Mouse (Mus musculus) embryonic facial prominence, embryonic 14.5 days (tissue): Measurements from ENCODE around the gene Higd1c. TPM values are rescaled to one million over a fixed set of nuclear protein-coding genes. Genes with fewer than 3 reads are reported as not detected.
A peak's percentile ranks its signal among the peaks of the same experiment; 100 is the strongest.

Experiments
- ATAC-seq: fragments of 200-750 bp; cut with Nextera tagmentation; 2 replicates; pipeline ENCODE4 v1.8.0; 2017; ENCODE audit warnings: low read depth, moderate number of reproducible peaks, moderate TSS enrichment
- DNase-seq: peaks from one replicate; pipeline ENCODE4 v3.0.0-alpha.2; 2015; ENCODE audit warnings: low spot score
- H3K27ac ChIP-seq: fragments of 300-500 bp; sonication (generic); replicated peaks from 2 replicates; pipeline ENCODE4 v1.5.1; 2014; ENCODE audit warnings: low read depth, mild to moderate bottlenecking, low read length, moderate library complexity
- H3K27me3 ChIP-seq: fragments of 300-500 bp; sonication (generic); replicated peaks from 2 replicates; pipeline ENCODE4 v1.6.1; 2014; ENCODE audit warnings: low read length; ENCODE audit not compliant: control insufficient read depth, insufficient read depth
- H3K36me3 ChIP-seq: fragments of 300-500 bp; sonication (generic); 2 replicates; pipeline ENCODE4 v1.6.1; 2014; ENCODE audit warnings: low read length, mixed read lengths; ENCODE audit not compliant: control insufficient read depth, insufficient read depth
- H3K4me1 ChIP-seq: fragments of 300-500 bp; sonication (generic); 2 replicates; pipeline ENCODE4 v1.6.1; 2014; ENCODE audit warnings: antibody characterized with exemption, low read length; ENCODE audit not compliant: control insufficient read depth, insufficient read depth
- H3K4me2 ChIP-seq: fragments of 300-500 bp; sonication (generic); 2 replicates; pipeline ENCODE4 v1.6.1; 2014; ENCODE audit warnings: low read depth, mild to moderate bottlenecking, low read length, moderate library complexity, mixed read lengths
- H3K4me3 ChIP-seq: fragments of 300-500 bp; sonication (generic); 2 replicates; pipeline ENCODE4 v1.5.1; 2014; ENCODE audit warnings: low read depth, mild to moderate bottlenecking, low read length
- H3K9ac ChIP-seq: fragments of 300-500 bp; sonication (generic); 2 replicates; pipeline ENCODE4 v1.6.1; 2014; ENCODE audit warnings: low read depth, mild to moderate bottlenecking, low read length, moderate library complexity, mixed read lengths
- H3K9me3 ChIP-seq: fragments of 300-500 bp; sonication (generic); 2 replicates; pipeline ENCODE4 v1.6.1; 2016; ENCODE audit warnings: low read length; ENCODE audit not compliant: control insufficient read depth
- WGBS: fragments of 180-500 bp; shearing (Covaris S2); extraction: QIAGEN DNeasy Blood & Tissue Kit; methylation state at CpG from one replicate; pipeline ENCODE4 v1.1.7; 2014; 5-methylcytosine and 5-hydroxymethylcytosine counted together
- polyA plus RNA-seq: library from polyadenylated mRNA; unstranded; fragments of >200 nt; fragmentation: Nextera tagmentation; extraction: Ambion mirVana; gene quantifications from 2 replicates; pipeline ENCODE4 v1.2.1, GENCODE M21; 2014

Higd1c gene
- polyA plus RNA-seq, 1 experiment from 2014 or later = not detected

DNA sequence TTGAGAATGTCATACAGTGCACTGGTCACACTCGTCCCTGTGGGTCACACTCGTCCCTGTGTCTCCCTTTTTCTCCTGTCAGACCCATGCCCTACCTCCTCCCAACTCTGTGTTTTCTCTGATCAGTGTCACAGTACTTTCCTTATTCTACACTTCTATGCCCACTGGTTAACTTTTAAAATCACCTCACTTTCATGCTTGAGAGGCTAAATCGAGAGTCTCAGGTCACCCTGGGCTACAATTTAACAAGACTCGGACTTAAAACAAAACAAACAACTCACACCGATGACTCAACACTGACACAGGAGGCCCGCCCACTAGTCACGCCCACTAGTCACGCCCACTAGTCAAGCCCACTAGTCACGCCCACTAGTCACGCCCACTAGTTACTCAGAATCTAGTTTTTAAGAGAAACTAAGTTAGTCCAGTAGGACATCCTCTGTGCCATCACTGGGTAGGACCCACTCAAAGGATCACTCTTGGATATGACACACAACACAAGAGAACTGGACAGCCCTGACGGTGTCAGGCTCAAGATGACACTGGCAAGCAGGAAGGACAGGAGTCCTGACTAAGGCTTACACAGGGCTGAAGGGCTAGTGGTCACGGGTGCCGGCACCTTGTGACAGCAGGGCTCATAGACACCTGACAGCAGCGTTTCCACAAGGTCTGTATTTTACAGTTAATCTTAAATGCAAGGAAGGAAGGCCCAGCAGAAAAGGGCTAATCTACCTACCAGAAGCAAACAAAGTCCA, 46.8 kb downstream of the Higd1c start:
- H3K9me3 ChIP-seq = no peaks in the 10 kb centered on the region
- no peaks in the 10 kb centered on the region for H3K27me3 ChIP-seq
- no peaks in the 10 kb centered on the region for H3K4me1 ChIP-seq
- H3K27ac ChIP-seq = no peak overlapping the region
- WGBS = 70% methylated on average over 14 of the region's 14 CpGs
- H3K4me2 ChIP-seq = no peak overlapping the region
- ATAC-seq (0 out of 2 replicates have a peak, but pooled peaks have one; percentile 13), DNase-seq (no peak)
- no peak overlapping the region for H3K4me3 ChIP-seq
- no peak overlapping the region for H3K9ac ChIP-seq
- H3K36me3 ChIP-seq = peaks cover 41% of the 10 kb centered on the region

- H3K9me3 ChIP-seq = no peaks in the 10 kb centered on the region
- peaks cover 35% of the 10 kb centered on the region for H3K36me3 ChIP-seq
- H3K27ac ChIP-seq = no peak overlapping the region
- no peak overlapping the region for H3K9ac ChIP-seq
- H3K4me3 ChIP-seq = no peak overlapping the region
- no peak for ATAC-seq
- DNase-seq = no peak
- WGBS = 84% methylated on average over 5 of the region's 5 CpGs
- H3K4me2 ChIP-seq = no peak overlapping the region
- no peaks in the 10 kb centered on the region for H3K27me3 ChIP-seq
- H3K4me1 ChIP-seq = no peaks in the 10 kb centered on the region
Measured at GRCm38 (mm10) chr15:100411731-100412130, 47.4 kb downstream of the Higd1c start.

GRCm38 (mm10) chr15:100413306-100413705, 49.0 kb downstream of the Higd1c start:
- ATAC-seq (no peak), DNase-seq (no peak)
- H3K4me2 ChIP-seq = no peak overlapping the region
- H3K27me3 ChIP-seq = no peaks in the 10 kb centered on the region
- H3K27ac ChIP-seq = no peak overlapping the region
- no peak overlapping the region for H3K9ac ChIP-seq
- no peaks in the 10 kb centered on the region for H3K4me1 ChIP-seq
- H3K9me3 ChIP-seq = no peaks in the 10 kb centered on the region
- WGBS = 67% methylated on average over 4 of the region's 5 CpGs
- peaks cover 20% of the 10 kb centered on the region for H3K36me3 ChIP-seq
- no peak overlapping the region for H3K4me3 ChIP-seq

- no peak overlapping the region for H3K9ac ChIP-seq
- peak; percentile 58; the same call in 1 of the 2 replicates for ATAC-seq
Measured at GRCm38 (mm10) chr15:100414011-100414410, 49.7 kb downstream of the Higd1c start.

GRCm38 (mm10) chr15:100414942-100415341, 50.6 kb downstream of the Higd1c start:
- no peaks in the 10 kb centered on the region for H3K27me3 ChIP-seq
- ATAC-seq = no peak
- H3K9me3 ChIP-seq = no peaks in the 10 kb centered on the region
- no peak overlapping the region for H3K27ac ChIP-seq
- H3K4me3 ChIP-seq = no peak overlapping the region
- peaks cover 16% of the 10 kb centered on the region for H3K36me3 ChIP-seq
- H3K4me2 ChIP-seq = no peak overlapping the region
- no peak overlapping the region for H3K9ac ChIP-seq
- H3K4me1 ChIP-seq = no peaks in the 10 kb centered on the region; the same call in 1 of the 2 replicates
- no peak for DNase-seq
- 91% methylated on average over 13 of the region's 13 CpGs for WGBS

More at GRCm38 (mm10) chr15:100414011-100414410, 49.7 kb downstream of the Higd1c start:
- WGBS = 64% methylated on average over 4 of the region's 4 CpGs
- Histone ChIP-seq H3K4me2 (no peak overlapping the region), H3K4me1 (no peaks in the 10 kb centered on the region), H3K27me3 (no peaks in the 10 kb centered on the region), H3K27ac (0 out of 2 replicates have a peak overlapping the region, but pooled peaks have one; percentile 23), H3K36me3 (peaks cover 18% of the 10 kb centered on the region), H3K9me3 (no peaks in the 10 kb centered on the region), H3K4me3 (no peak overlapping the region)
- peak; percentile 53 for DNase-seq

DNA sequence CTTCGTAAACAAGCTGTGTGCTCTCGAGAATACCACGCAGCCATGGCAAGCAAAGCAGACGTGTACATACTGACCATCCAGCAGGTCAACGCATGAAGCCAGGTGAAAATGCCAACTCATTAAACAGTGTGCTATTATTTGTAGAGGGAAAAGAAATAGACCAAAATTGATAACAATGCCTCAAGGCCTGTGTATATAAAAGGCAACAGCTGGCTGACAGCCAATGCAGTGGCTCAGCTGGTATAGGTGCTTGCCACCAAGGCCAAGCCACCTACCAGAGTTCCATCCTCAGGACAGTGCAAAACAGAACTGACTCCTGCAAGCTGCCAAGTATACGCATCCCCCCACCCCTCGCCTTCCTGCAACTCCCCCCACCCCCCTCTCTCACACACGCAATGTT, 51.3 kb downstream of the Higd1c start:
- Histone ChIP-seq H3K27ac (no peak overlapping the region), H3K27me3 (no peaks in the 10 kb centered on the region), H3K36me3 (peaks cover 8% of the 10 kb centered on the region), H3K9ac (no peak overlapping the region), H3K4me3 (no peak overlapping the region), H3K4me2 (no peak overlapping the region), H3K4me1 (no peaks in the 10 kb centered on the region; the same call in 1 of the 2 replicates), H3K9me3 (no peaks in the 10 kb centered on the region)
- WGBS = 87% methylated on average over 8 of the region's 8 CpGs
- ATAC-seq (no peak), DNase-seq (no peak)

DNA sequence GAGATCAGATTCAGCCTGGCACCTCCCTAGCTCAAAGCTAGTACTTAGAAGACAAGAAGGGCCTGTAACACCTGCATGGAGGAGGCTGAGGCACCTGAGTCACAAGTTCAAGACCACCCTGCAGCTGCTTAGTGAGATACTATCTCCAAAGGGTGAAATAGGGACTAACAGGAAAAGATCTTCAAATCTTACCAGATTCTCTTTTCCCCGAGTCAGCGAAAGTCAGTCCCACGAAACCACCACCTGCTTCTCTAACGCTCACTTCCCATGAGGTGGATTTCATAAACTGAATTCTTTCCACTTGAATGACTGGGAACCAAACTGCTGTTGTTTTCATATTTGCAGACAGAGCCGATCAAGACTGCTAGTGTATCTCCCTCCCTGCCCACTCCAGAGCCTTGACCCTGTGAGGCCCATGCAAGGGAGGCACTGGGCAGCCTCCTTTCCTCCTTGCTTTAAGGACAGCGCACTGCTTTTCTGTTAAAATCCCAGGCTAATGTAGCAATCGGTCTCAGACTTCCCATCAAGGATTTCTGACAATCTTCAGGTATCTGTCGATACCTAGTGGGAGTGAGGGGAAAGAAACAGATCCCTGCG, 53.6 kb downstream of the Higd1c start:
- peaks cover 11% of the 10 kb centered on the region for H3K4me1 ChIP-seq
- no peak for ATAC-seq

GRCm38 (mm10) chr15:100419311-100419710, 55.0 kb downstream of the Higd1c start:
- H3K27me3 ChIP-seq = peaks cover 5% of the 10 kb centered on the region
- H3K9ac ChIP-seq = no peak overlapping the region
- H3K9me3 ChIP-seq = no peaks in the 10 kb centered on the region
- peaks cover 17% of the 10 kb centered on the region for H3K4me1 ChIP-seq
- no peaks in the 10 kb centered on the region for H3K36me3 ChIP-seq
- no peak overlapping the region for H3K4me3 ChIP-seq
- DNase-seq (no peak), ATAC-seq (no peak)
- no peak overlapping the region for H3K4me2 ChIP-seq
- 74% methylated on average over 8 of the region's 8 CpGs for WGBS
- H3K27ac ChIP-seq = no peak overlapping the region

More for the DNA sequence above, 53.6 kb downstream of the Higd1c start:
- Histone ChIP-seq H3K4me3 (no peak overlapping the region), H3K27ac (no peak overlapping the region; the same call in 1 of the 2 replicates), H3K27me3 (no peaks in the 10 kb centered on the region), H3K9me3 (no peaks in the 10 kb centered on the region), H3K4me2 (no peak overlapping the region), H3K9ac (no peak overlapping the region), H3K36me3 (no peaks in the 10 kb centered on the region)
- no peak for DNase-seq
- WGBS = 70% methylated on average over 9 of the region's 9 CpGs
